Mouse (Mus musculus) limb, embryonic 14.5 days (tissue): Measurements from ENCODE around the gene Olfr1382. TPM values are rescaled to one million over a fixed set of nuclear protein-coding genes. Genes with fewer than 3 reads are reported as not detected.
"Not testable (repeated sequence)": the region's sequence is repeated elsewhere in the genome, so short reads cannot be mapped to it uniquely, and the experiment has no call there.

Experiments
- ATAC-seq: fragments of 200-750 bp; cut with Nextera tagmentation; 2 replicates; pipeline ENCODE4 v1.8.0; 2017; ENCODE audit warnings: low read depth, moderate number of reproducible peaks, moderate TSS enrichment; ENCODE audit not compliant: low FRiP score
- DNase-seq: peaks from one replicate; pipeline ENCODE4 v3.0.0-alpha.2; 2015; ENCODE audit warnings: low spot score
- H3K27ac ChIP-seq: fragments of 300-500 bp; sonication (generic); replicated peaks from 2 replicates; pipeline ENCODE4 v1.5.1; 2014; ENCODE audit warnings: low read depth, mild to moderate bottlenecking, low read length, moderate library complexity, mixed read lengths
- H3K27me3 ChIP-seq: fragments of 300-500 bp; sonication (generic); 2 replicates; pipeline ENCODE4 v1.6.1; 2014; ENCODE audit warnings: low read length, mixed read lengths; ENCODE audit not compliant: control insufficient read depth, insufficient read depth
- H3K36me3 ChIP-seq: fragments of 300-500 bp; sonication (generic); 2 replicates; pipeline ENCODE4 v1.6.1; 2014; ENCODE audit warnings: mild to moderate bottlenecking, low read length, moderate library complexity, mixed read lengths; ENCODE audit not compliant: control insufficient read depth, insufficient read depth
- H3K4me1 ChIP-seq: fragments of 300-500 bp; sonication (generic); 2 replicates; pipeline ENCODE4 v1.6.1; 2014; ENCODE audit warnings: antibody characterized with exemption, low read length, mixed read lengths; ENCODE audit not compliant: control insufficient read depth, insufficient read depth
- H3K4me2 ChIP-seq: fragments of 300-500 bp; sonication (generic); replicated peaks from 2 replicates; pipeline ENCODE4 v1.6.1; 2014; ENCODE audit warnings: low read depth, mild to moderate bottlenecking, low read length, moderate library complexity; ENCODE audit not compliant: severe bottlenecking
- H3K4me3 ChIP-seq: fragments of 300-500 bp; sonication (generic); replicated peaks from 2 replicates; pipeline ENCODE4 v1.5.1; 2014; ENCODE audit warnings: low read length
- H3K9ac ChIP-seq: fragments of 300-500 bp; sonication (generic); 2 replicates; pipeline ENCODE4 v1.6.1; 2014; ENCODE audit warnings: mild to moderate bottlenecking, low read depth, low read length, moderate library complexity; ENCODE audit not compliant: severe bottlenecking
- H3K9me3 ChIP-seq: fragments of 300-500 bp; sonication (generic); 2 replicates; pipeline ENCODE4 v1.6.1; 2016; ENCODE audit warnings: low read length; ENCODE audit not compliant: control insufficient read depth
- WGBS: fragments of 180-500 bp; shearing (Covaris S2); extraction: QIAGEN DNeasy Blood & Tissue Kit; methylation state at CpG from one replicate; pipeline ENCODE4 v1.1.7; 2014; 5-methylcytosine and 5-hydroxymethylcytosine counted together
- polyA plus RNA-seq, 2 experiments: library from polyadenylated mRNA; depleted of rRNA in 1 of 2; stranded (reverse) in 1 of 2; unstranded in 1 of 2; fragments of >200 nt; fragmentation: Nextera tagmentation in 1 of 2; extraction: Ambion mirVana in 1 of 2; gene quantifications; 2 replicates each; pipeline versions ENCODE4 v1.2.1 to v1.2.3; 2012 to 2014

Gene Olfr1382
- polyA plus RNA-seq, 2 experiments: not detected

DNA sequence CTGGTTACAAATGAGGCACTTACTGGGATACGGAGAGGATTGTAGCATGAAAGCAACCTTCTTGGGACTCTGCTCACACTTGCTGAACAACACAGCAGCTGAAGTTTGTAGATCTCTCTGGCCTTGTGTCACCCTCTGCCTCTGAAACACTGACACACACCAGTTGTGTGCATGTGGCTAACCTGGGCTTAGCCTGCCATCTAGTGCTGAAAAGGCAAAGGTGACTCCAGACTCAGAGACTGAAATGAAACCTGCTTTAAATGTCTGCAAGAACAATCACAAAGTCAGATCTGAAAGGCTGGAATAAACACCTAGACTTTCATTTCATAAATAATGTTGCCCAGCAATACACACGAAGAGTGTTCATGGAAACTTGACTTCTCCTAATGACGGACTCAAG lies 26.0 kb downstream of the Olfr1382 start:
- not testable (repeated sequence) for H3K4me3 ChIP-seq, H3K9me3 ChIP-seq, H3K4me1 ChIP-seq, DNase-seq, H3K36me3 ChIP-seq, H3K27ac ChIP-seq, H3K4me2 ChIP-seq, H3K9ac ChIP-seq, ATAC-seq, H3K27me3 ChIP-seq
- WGBS: 87% methylated on average over 3 of the region's 3 CpGs

DNA sequence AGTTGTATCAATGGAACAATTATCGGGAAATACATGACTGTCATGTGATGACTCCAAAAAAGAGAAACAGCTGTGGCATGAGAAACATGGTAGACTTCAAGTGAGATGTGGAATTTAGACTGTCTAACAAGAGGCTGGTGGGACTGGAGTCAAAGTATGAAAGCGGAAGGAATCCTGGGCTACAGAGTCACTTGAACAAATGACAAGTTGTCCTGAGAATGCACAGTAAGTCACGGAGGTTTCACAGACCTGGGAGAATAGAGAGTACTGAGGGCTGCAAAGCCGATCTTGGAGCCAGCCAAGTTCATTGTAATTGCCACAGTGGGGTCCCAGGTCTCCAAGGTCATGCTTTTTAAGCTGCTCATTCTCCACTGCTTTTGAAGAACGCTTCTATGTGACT lies 28.5 kb downstream of the Olfr1382 start, which contains the start of gene Olfr1380:
TSS of gene Olfr1380 (plus strand) at position 301 of the 400 bp plus-strand sequence.
- ATAC-seq, H3K4me2 ChIP-seq, H3K9ac ChIP-seq, H3K4me1 ChIP-seq, H3K36me3 ChIP-seq, H3K4me3 ChIP-seq, H3K9me3 ChIP-seq, H3K27ac ChIP-seq, H3K27me3 ChIP-seq, DNase-seq: not testable (repeated sequence)
- WGBS: 79% methylated on average over 5 of the region's 5 CpGs

DNA sequence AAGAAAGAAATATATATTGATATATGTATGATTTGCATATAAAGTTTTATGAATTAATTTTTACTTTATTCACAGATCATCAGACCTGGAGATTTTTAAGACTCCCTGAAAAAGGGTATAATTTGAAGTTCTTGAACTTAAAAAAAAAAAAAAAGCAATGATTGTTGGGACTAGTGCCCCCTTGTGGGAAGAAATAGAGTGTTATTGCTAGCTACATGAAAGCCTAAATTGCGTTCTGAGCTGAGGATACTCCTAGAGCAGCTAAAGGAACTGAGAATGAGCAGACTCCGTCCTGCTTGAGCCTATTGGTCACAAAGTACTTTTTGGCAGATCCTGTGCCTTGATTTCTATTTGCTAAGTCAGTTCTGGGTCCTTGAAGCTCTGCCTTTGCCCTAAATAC lies 47.0 kb downstream of the Olfr1382 start:
- not testable (repeated sequence) for H3K4me1 ChIP-seq, H3K27ac ChIP-seq, H3K4me3 ChIP-seq, H3K36me3 ChIP-seq, ATAC-seq, H3K4me2 ChIP-seq, H3K27me3 ChIP-seq, H3K9ac ChIP-seq, H3K9me3 ChIP-seq
- peak; percentile 22 for DNase-seq
- 43% methylated on average over 2 of the region's 2 CpGs for WGBS

DNA sequence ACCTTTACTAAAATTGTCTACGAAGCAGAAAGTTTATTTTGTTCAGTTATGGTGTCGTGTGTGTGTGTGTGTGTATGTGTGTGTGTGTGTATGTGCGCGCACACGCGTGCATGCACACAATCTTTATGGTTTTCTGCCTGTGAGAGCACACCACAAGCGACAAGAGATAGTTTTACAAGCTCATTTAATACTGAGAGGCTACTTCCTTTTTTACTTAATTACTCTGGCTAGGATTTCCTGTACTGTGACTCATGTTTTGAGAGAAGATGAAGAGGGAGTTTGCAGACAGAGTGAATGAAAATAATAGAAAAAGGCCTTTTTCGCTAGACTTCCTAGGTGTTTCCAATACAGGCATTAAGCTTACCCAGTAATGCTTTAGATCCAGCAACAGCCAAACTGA lies 52.4 kb downstream of the Olfr1382 start:
- H3K4me1 ChIP-seq, H3K27me3 ChIP-seq, H3K4me2 ChIP-seq, H3K9me3 ChIP-seq, H3K36me3 ChIP-seq, H3K4me3 ChIP-seq, H3K27ac ChIP-seq, DNase-seq, H3K9ac ChIP-seq, ATAC-seq: not testable (repeated sequence)
- WGBS: 78% methylated on average over 8 of the region's 8 CpGs

Other genes with a start within 250 kb of the Olfr1382 start
- 0.09 and 0.26 TPM in 2 replicates for gene Olfr1393, start 249.9 kb upstream of the Olfr1382 start, polyA plus RNA-seq (2012; rRNA removed)
- gene Olfr1393, start 249.9 kb upstream of the Olfr1382 start, polyA plus RNA-seq (2014; fragmentation: Nextera tagmentation; extraction: Ambion mirVana): not detected in 2 replicates
- 0.15 and 0.18 TPM in 2 replicates for gene Olfr1392, start 243.0 kb upstream of the Olfr1382 start, polyA plus RNA-seq (2012; rRNA removed)
- gene Olfr1392, start 243.0 kb upstream of the Olfr1382 start, polyA plus RNA-seq (2014; fragmentation: Nextera tagmentation; extraction: Ambion mirVana): 0.06 TPM in 1 of 2 replicates, not detected in the other
- gene Olfr10, start 223.5 kb upstream of the Olfr1382 start, polyA plus RNA-seq (2012; rRNA removed): not detected in 2 replicates
- not detected in 2 replicates for gene Olfr10, start 223.5 kb upstream of the Olfr1382 start, polyA plus RNA-seq (2014; fragmentation: Nextera tagmentation; extraction: Ambion mirVana)
- gene Olfr1391, start 205.5 kb upstream of the Olfr1382 start, polyA plus RNA-seq (2012; rRNA removed): not detected in 2 replicates
- gene Olfr1391, start 205.5 kb upstream of the Olfr1382 start, polyA plus RNA-seq (2014; fragmentation: Nextera tagmentation; extraction: Ambion mirVana): not detected in 2 replicates
- not detected in 2 replicates for gene Olfr1390, start 193.1 kb upstream of the Olfr1382 start, polyA plus RNA-seq (2012; rRNA removed)
- not detected in 2 replicates for gene Olfr1390, start 193.1 kb upstream of the Olfr1382 start, polyA plus RNA-seq (2014; fragmentation: Nextera tagmentation; extraction: Ambion mirVana)
- not detected in 2 replicates for gene Olfr1389, start 105.2 kb upstream of the Olfr1382 start, polyA plus RNA-seq (2012; rRNA removed)
- gene Olfr1389, start 105.2 kb upstream of the Olfr1382 start, polyA plus RNA-seq (2014; fragmentation: Nextera tagmentation; extraction: Ambion mirVana): not detected in 2 replicates
- 0.11 and 0.19 TPM in 2 replicates for gene Olfr1388, start 91.6 kb upstream of the Olfr1382 start, polyA plus RNA-seq (2012; rRNA removed)
- 0.06 and 0.15 TPM in 2 replicates for gene Olfr1388, start 91.6 kb upstream of the Olfr1382 start, polyA plus RNA-seq (2014; fragmentation: Nextera tagmentation; extraction: Ambion mirVana)
- gene Olfr1387, start 72.9 kb upstream of the Olfr1382 start, polyA plus RNA-seq (2012; rRNA removed): not detected in 2 replicates
- not detected in 2 replicates for gene Olfr1387, start 72.9 kb upstream of the Olfr1382 start, polyA plus RNA-seq (2014; fragmentation: Nextera tagmentation; extraction: Ambion mirVana)
- gene Olfr1386, start 63.2 kb upstream of the Olfr1382 start, polyA plus RNA-seq (2012; rRNA removed): not detected in 2 replicates
- gene Olfr1386, start 63.2 kb upstream of the Olfr1382 start, polyA plus RNA-seq (2014; fragmentation: Nextera tagmentation; extraction: Ambion mirVana): not detected in 2 replicates
- gene Olfr1385, start 39.2 kb upstream of the Olfr1382 start, polyA plus RNA-seq (2012; rRNA removed): not detected in 2 replicates
- gene Olfr1385, start 39.2 kb upstream of the Olfr1382 start, polyA plus RNA-seq (2014; fragmentation: Nextera tagmentation; extraction: Ambion mirVana): not detected in 2 replicates
- not detected in 2 replicates for gene Olfr1384, start 21.5 kb upstream of the Olfr1382 start, polyA plus RNA-seq (2012; rRNA removed)
- not detected in 2 replicates for gene Olfr1384, start 21.5 kb upstream of the Olfr1382 start, polyA plus RNA-seq (2014; fragmentation: Nextera tagmentation; extraction: Ambion mirVana)
- not detected in 2 replicates for gene Olfr1383, start 8.6 kb upstream of the Olfr1382 start, polyA plus RNA-seq (2012; rRNA removed)
- gene Olfr1383, start 8.6 kb upstream of the Olfr1382 start, polyA plus RNA-seq (2014; fragmentation: Nextera tagmentation; extraction: Ambion mirVana): not detected in 2 replicates
- not detected in 2 replicates for gene Olfr1381, start 15.2 kb downstream of the Olfr1382 start, polyA plus RNA-seq (2012; rRNA removed)
- not detected in 2 replicates for gene Olfr1381, start 15.2 kb downstream of the Olfr1382 start, polyA plus RNA-seq (2014; fragmentation: Nextera tagmentation; extraction: Ambion mirVana)
- not detected in 2 replicates for gene Olfr1380, start 28.6 kb downstream of the Olfr1382 start, polyA plus RNA-seq (2012; rRNA removed)
- not detected in 2 replicates for gene Olfr1380, start 28.6 kb downstream of the Olfr1382 start, polyA plus RNA-seq (2014; fragmentation: Nextera tagmentation; extraction: Ambion mirVana)
- 7.1 and 8.6 TPM in 2 replicates for gene Flt4, start 81.0 kb downstream of the Olfr1382 start, polyA plus RNA-seq (2012; rRNA removed)
- gene Flt4, start 81.0 kb downstream of the Olfr1382 start, polyA plus RNA-seq (2014; fragmentation: Nextera tagmentation; extraction: Ambion mirVana): 6.8 and 7.3 TPM in 2 replicates
- not detected in 2 replicates for gene Scgb3a1, start 135.4 kb downstream of the Olfr1382 start, polyA plus RNA-seq (2012; rRNA removed)
- gene Scgb3a1, start 135.4 kb downstream of the Olfr1382 start, polyA plus RNA-seq (2014; fragmentation: Nextera tagmentation; extraction: Ambion mirVana): not detected in 2 replicates
- gene Cnot6, start 184.5 kb downstream of the Olfr1382 start, polyA plus RNA-seq (2012; rRNA removed): 65.2 and 68.1 TPM in 2 replicates
- gene Cnot6, start 184.5 kb downstream of the Olfr1382 start, polyA plus RNA-seq (2014; fragmentation: Nextera tagmentation; extraction: Ambion mirVana): 57.0 and 59.7 TPM in 2 replicates